Mouse (Mus musculus): ENCODE results near the gene Tfec. TPM values are rescaled to one million over a fixed set of nuclear protein-coding genes. Genes with fewer than 3 reads are reported as not detected.

The Tfec gene
- 0.31 and 0.45 TPM in 2 replicates for polyA plus RNA-seq (2015; fragmentation: Nextera tagmentation; extraction: Ambion mirVana)

GRCm38 (mm10) chr6:16898251-16898862 lies at the start of gene Tfec:
Gene Tfec (minus strand): TSS chr6:16898441.
- WGBS = 89% methylated on average over 7 of the region's 7 CpGs
- no peak within 1 kb of the TSS for H3K4me3 ChIP-seq
- H3K4me1 ChIP-seq = no peaks in the 10 kb centered on the region
- no peak within 1 kb of the TSS for H3K27ac ChIP-seq
- H3K27me3 ChIP-seq (replicated peaks) = no peaks in the 10 kb centered on the region
- H3K9ac ChIP-seq = no peak within 1 kb of the TSS
- no peak within 1 kb of the TSS for H3K4me2 ChIP-seq
- no peaks in the 10 kb centered on the region for H3K36me3 ChIP-seq (replicated peaks)
- H3K9me3 ChIP-seq = no peaks in the 10 kb centered on the region
- no peak for ATAC-seq (replicated peaks)

- Histone ChIP-seq H3K4me1 (no peaks in the 10 kb centered on the region), H3K4me2 (no peak overlapping the region), H3K9ac (no peak overlapping the region), H3K27me3 (replicated peaks) (no peaks in the 10 kb centered on the region), H3K9me3 (no peaks in the 10 kb centered on the region), H3K27ac (no peak overlapping the region), H3K36me3 (replicated peaks) (no peaks in the 10 kb centered on the region), H3K4me3 (no peak overlapping the region)
- ATAC-seq (replicated peaks) = no peak
- 78% methylated on average over 3 of the region's 3 CpGs for WGBS
These were observed 49.6 kb upstream of the Tfec start for GRCm38 (mm10) chr6:16947837-16948236.

DNA sequence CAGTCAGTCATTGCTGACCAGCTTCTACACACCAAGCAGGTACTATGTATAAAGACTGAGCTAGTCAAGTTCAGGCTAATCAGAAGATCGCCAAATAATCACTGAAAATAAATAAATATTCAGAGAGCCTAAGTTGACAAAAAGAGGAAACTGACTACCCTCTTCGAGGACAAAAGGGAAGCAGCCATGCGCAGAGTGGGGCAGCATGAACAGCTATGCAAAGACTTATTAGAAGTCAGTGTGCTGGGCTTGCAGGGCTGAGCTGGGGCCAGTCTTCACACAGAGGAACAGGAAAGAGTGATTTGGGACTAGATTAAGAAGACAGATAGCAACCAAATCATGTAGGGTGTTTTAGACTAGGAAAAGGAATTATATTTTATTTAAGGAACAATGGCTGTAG lies 45.3 kb upstream of the Tfec start:
- Histone ChIP-seq H3K4me1 (no peaks in the 10 kb centered on the region), H3K27ac (no peak overlapping the region), H3K9me3 (no peaks in the 10 kb centered on the region), H3K27me3 (replicated peaks) (no peaks in the 10 kb centered on the region), H3K4me2 (no peak overlapping the region), H3K9ac (no peak overlapping the region), H3K36me3 (replicated peaks) (no peaks in the 10 kb centered on the region), H3K4me3 (no peak overlapping the region)
- no peak for ATAC-seq (replicated peaks)
- 80% methylated on average over 3 of the region's 3 CpGs for WGBS

- Histone ChIP-seq H3K9me3 (no peaks in the 10 kb centered on the region), H3K4me1 (no peaks in the 10 kb centered on the region), H3K4me3 (no peak overlapping the region), H3K27ac (no peak overlapping the region), H3K4me2 (no peak overlapping the region), H3K36me3 (replicated peaks) (no peaks in the 10 kb centered on the region), H3K9ac (no peak overlapping the region), H3K27me3 (replicated peaks) (no peaks in the 10 kb centered on the region)
- no peak for ATAC-seq (replicated peaks)
- WGBS = 73% methylated on average over 4 of the region's 4 CpGs
These were observed 44.2 kb upstream of the Tfec start for GRCm38 (mm10) chr6:16942433-16942832.

- 88% methylated on average over 6 of the region's 6 CpGs for WGBS
- Histone ChIP-seq H3K36me3 (replicated peaks) (no peaks in the 10 kb centered on the region), H3K9ac (no peak overlapping the region), H3K9me3 (no peaks in the 10 kb centered on the region), H3K4me2 (no peak overlapping the region), H3K27ac (no peak overlapping the region), H3K27me3 (replicated peaks) (no peaks in the 10 kb centered on the region), H3K4me3 (no peak overlapping the region), H3K4me1 (no peaks in the 10 kb centered on the region)
- ATAC-seq (replicated peaks) = no peak
These were observed 32.8 kb upstream of the Tfec start for GRCm38 (mm10) chr6:16931059-16931458.

DNA sequence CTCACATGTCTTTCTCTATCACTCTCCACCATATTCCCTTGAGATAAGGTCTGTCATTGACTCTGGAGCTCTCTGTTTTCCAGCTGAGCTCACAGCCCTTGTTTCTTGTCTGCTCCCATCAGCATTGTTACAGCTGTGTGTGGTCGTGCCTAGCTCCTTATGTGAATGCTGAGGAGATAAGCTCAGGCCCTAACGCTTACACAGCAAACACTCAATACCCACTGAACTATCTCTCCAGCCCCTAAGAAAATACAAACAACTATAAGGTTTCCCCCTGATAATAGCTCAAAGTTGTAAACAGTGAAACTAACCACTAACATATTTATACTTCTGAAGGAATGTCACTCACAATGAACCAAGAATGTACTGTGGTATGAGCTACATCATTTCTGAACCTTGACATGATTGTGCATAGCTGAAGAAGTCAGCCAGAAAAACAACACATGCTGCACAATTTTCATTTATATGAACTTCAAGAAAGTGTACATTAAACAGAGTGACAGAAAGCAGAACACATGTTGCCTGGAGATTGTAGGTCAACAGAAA lies 21.9 kb upstream of the Tfec start:
- no peaks in the 10 kb centered on the region for H3K4me1 ChIP-seq
- no peak overlapping the region for H3K27ac ChIP-seq
- H3K27me3 ChIP-seq (replicated peaks) = no peaks in the 10 kb centered on the region
- no peaks in the 10 kb centered on the region for H3K9me3 ChIP-seq
- no peaks in the 10 kb centered on the region for H3K36me3 ChIP-seq (replicated peaks)
- no peak overlapping the region for H3K9ac ChIP-seq
- 58% methylated on average over 2 of the region's 2 CpGs for WGBS
- H3K4me2 ChIP-seq = no peak overlapping the region
- no peak overlapping the region for H3K4me3 ChIP-seq
- no peak for ATAC-seq (replicated peaks)

DNA sequence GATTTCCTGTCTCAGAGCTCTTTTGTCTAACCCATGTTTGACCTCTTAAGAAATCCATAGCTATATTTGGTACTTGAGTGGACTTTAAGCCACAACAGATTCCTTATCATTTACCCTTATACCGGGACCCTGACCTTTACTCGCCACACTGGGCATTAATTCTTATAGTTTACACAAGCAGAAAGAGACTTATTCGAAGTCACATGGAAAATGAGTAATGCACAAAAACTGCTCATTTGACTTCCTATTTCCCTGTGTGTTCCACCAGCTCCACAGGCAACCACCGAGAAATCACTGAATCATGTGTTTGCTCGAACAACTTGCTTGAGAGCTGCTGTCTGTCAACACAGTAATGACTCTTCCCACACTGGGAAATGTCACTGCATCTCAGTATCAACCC lies 6.4 kb downstream of the Tfec start:
- Histone ChIP-seq H3K9me3 (no peaks in the 10 kb centered on the region), H3K4me3 (no peak overlapping the region), H3K4me2 (no peak overlapping the region), H3K4me1 (no peaks in the 10 kb centered on the region), H3K27ac (no peak overlapping the region), H3K36me3 (replicated peaks) (no peaks in the 10 kb centered on the region), H3K27me3 (replicated peaks) (no peaks in the 10 kb centered on the region), H3K9ac (no peak overlapping the region)
- WGBS = 85% methylated on average over 5 of the region's 5 CpGs
- no peak for ATAC-seq (replicated peaks)

- Histone ChIP-seq H3K9me3 (no peaks in the 10 kb centered on the region), H3K9ac (no peak overlapping the region), H3K4me3 (no peak overlapping the region), H3K36me3 (replicated peaks) (no peaks in the 10 kb centered on the region), H3K4me2 (no peak overlapping the region), H3K4me1 (no peaks in the 10 kb centered on the region), H3K27me3 (replicated peaks) (no peaks in the 10 kb centered on the region), H3K27ac (no peak overlapping the region)
- ATAC-seq (replicated peaks) = no peak
- 77% methylated on average over 5 of the region's 5 CpGs for WGBS
These were observed 14.5 kb downstream of the Tfec start for GRCm38 (mm10) chr6:16883537-16884307.

DNA sequence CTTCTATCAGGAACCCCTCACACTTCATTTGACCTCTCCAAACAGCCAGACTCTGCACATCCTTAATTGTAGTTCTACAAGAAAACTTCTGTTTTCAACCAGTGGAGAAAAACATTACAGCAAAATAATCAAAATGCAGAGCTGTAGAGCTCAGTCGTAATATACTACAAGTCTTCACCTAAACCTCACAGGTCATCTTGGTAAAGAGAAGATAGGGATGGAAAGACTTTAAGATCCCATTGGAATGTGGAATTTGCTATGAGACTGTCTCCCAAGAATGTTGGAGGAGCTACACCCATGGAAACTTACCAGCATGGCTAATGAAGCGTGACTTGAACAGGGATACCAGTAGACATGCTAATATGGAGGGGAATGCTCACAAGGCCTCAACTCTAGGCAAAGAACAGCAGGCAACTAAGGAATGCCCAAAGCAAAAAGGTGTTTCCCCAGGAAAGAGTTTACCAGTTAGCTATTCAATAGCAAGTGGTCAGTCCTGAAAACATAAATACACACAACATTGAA lies 24.2 kb downstream of the Tfec start:
- no peak overlapping the region for H3K4me3 ChIP-seq
- H3K9me3 ChIP-seq = no peaks in the 10 kb centered on the region
- ATAC-seq (replicated peaks) = no peak
- no peak overlapping the region for H3K4me2 ChIP-seq
- no peaks in the 10 kb centered on the region for H3K36me3 ChIP-seq (replicated peaks)
- no peak overlapping the region for H3K27ac ChIP-seq
- no peaks in the 10 kb centered on the region for H3K4me1 ChIP-seq
- WGBS = 90% methylated on average over 2 of the region's 2 CpGs
- H3K9ac ChIP-seq = no peak overlapping the region
- H3K27me3 ChIP-seq (replicated peaks) = no peaks in the 10 kb centered on the region

GRCm38 (mm10) chr6:16870067-16870466 lies 28.2 kb downstream of the Tfec start:
- ATAC-seq (replicated peaks) = no peak
- 52% methylated on average over 2 of the region's 2 CpGs for WGBS

DNA sequence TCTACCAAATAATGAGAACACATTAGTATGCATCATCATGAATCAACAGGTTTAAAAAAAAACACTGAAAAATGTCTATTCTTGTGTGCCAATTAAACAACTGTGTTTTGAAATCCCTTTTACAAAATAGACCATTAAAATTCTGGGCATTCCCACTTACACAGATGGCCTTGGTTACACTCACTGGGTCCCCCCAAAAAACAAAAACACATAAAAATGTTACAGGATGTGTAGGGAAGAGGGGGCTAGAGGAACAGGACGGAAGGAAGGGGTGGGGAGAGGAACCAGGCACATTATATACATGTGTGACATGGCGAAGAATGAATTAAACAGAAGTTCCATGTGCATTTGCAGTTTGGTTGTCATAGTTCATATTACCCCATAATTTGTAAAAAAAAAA lies 29.9 kb downstream of the Tfec start:
- Histone ChIP-seq H3K9me3 (no peaks in the 10 kb centered on the region), H3K4me2 (no peak overlapping the region), H3K4me1 (no peaks in the 10 kb centered on the region), H3K4me3 (no peak overlapping the region), H3K9ac (no peak overlapping the region), H3K27me3 (replicated peaks) (no peaks in the 10 kb centered on the region), H3K36me3 (replicated peaks) (no peaks in the 10 kb centered on the region), H3K27ac (no peak overlapping the region)
- ATAC-seq (replicated peaks) = no peak
- 79% methylated on average over 2 of the region's 2 CpGs for WGBS

More at GRCm38 (mm10) chr6:16870067-16870466, 28.2 kb downstream of the Tfec start:
- Histone ChIP-seq H3K9me3 (no peaks in the 10 kb centered on the region), H3K36me3 (replicated peaks) (no peaks in the 10 kb centered on the region), H3K27ac (no peak overlapping the region), H3K4me3 (no peak overlapping the region), H3K4me2 (no peak overlapping the region), H3K27me3 (replicated peaks) (no peaks in the 10 kb centered on the region), H3K9ac (no peak overlapping the region), H3K4me1 (no peaks in the 10 kb centered on the region)

DNA sequence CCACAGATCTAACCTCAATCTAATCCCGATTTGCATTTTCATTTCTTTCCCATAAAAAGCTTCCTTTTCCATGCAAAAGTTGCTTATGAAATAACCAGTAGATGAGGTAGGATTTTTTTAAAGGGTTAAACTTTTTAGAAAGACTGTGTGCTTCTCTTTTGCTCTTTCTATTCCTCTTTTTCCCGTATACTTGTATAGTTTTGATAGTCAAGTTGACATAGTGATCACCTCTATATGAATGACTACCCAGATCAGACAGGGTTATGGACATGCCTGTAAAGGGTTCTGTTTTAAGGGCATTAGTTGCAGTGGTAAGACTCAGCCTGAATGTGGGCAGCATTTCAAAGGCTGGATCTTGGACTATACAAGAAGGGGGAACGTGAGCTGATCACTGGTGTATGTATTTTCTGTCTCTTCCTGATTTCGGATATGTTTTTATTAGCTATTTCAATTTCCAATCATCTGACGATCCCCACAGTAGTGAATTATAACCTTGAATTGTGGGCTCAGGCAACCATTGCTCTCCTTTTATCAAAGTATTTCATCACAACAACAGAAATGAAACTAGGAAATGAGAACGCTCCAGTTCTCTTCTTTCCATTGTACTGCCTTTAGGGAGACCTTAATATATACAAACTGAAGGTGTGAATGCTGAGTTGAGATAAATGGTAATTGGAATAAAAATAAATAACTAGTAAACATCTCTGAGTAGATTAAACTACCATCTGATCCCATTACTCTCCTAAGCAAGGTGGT lies 35.3 kb downstream of the Tfec start:
- ATAC-seq (replicated peaks) = no peak
- Histone ChIP-seq H3K4me1 (no peaks in the 10 kb centered on the region), H3K27ac (no peak overlapping the region), H3K9ac (no peak overlapping the region), H3K4me2 (no peak overlapping the region), H3K9me3 (no peaks in the 10 kb centered on the region), H3K27me3 (replicated peaks) (no peaks in the 10 kb centered on the region), H3K36me3 (replicated peaks) (no peaks in the 10 kb centered on the region), H3K4me3 (no peak overlapping the region)
- WGBS = 95% methylated on average over 6 of the region's 6 CpGs
